Mouse (Mus musculus) CH12.LX (cell line): ENCODE measurements around the gene Hoxa7.

Experiments used
- CTCF ChIP-seq, 2 experiments: IDR thresholded peaks in 1 of 2; conservative IDR thresholded peaks in 1 of 2; 2 replicates each; pipeline ENCODE4 v1.5.1; 2011 to 2012; ENCODE audit warnings: low read depth in 2 of 2, low read length in 2 of 2, improper control_type of control experiment in 1 of 2, inconsistent platforms in 1 of 2, mild to moderate bottlenecking in 1 of 2, moderate library complexity in 1 of 2
- IRF4 ChIP-seq: IDR thresholded peaks from 2 replicates; pipeline ENCODE4 v1.6.1; 2014; ENCODE audit warnings: low read depth, mild to moderate bottlenecking, inconsistent platforms, low read length, improper control_type of control experiment
- MAFK ChIP-seq: IDR thresholded peaks from 2 replicates; pipeline ENCODE4 v1.6.1; 2011; ENCODE audit warnings: low read length, improper control_type of control experiment; ENCODE audit not compliant: insufficient replicate concordance
- MEF2A ChIP-seq: IDR thresholded peaks from 2 replicates; pipeline ENCODE4 v1.6.1; 2014; ENCODE audit warnings: low read depth, mild to moderate bottlenecking, inconsistent platforms, low read length, improper control_type of control experiment, borderline replicate concordance
- NELFE ChIP-seq: IDR thresholded peaks from 2 replicates; pipeline ENCODE4 v1.6.1; 2011; ENCODE audit warnings: low read depth, low read length, improper control_type of control experiment
- PAX5 ChIP-seq: IDR thresholded peaks from 2 replicates; pipeline ENCODE4 v1.6.1; 2012; ENCODE audit warnings: low read length, inconsistent platforms, mixed read lengths
- SMC3 ChIP-seq: IDR thresholded peaks from 2 replicates; pipeline ENCODE4 v1.6.1; 2011; ENCODE audit warnings: low read depth, low read length, improper control_type of control experiment
- USF1 ChIP-seq: IDR thresholded peaks from 2 replicates; pipeline ENCODE4 v1.6.1; 2014; ENCODE audit warnings: low read depth, mild to moderate bottlenecking, inconsistent platforms, low read length, improper control_type of control experiment

- TF ChIP-seq NELFE (no peak), USF1 (no peak), IRF4 (no peak), SMC3 (no peak), CTCF (conservative IDR thresholded peaks at IDR 0.05 in 1 of 2, IDR thresholded peaks at IDR 0.05 in 1 of 2; ENCODE audit: low read depth in 2 of 2, low read length in 2 of 2) (no peak), MAFK (no peak), PAX5 (no peak), MEF2A (no peak)
Observed at GRCm38 (mm10) chr6:52237346-52238154, 15.9 kb upstream of the Hoxa7 start.
